Mouse (Mus musculus): ENCODE data around the gene Aanat.

DNA sequence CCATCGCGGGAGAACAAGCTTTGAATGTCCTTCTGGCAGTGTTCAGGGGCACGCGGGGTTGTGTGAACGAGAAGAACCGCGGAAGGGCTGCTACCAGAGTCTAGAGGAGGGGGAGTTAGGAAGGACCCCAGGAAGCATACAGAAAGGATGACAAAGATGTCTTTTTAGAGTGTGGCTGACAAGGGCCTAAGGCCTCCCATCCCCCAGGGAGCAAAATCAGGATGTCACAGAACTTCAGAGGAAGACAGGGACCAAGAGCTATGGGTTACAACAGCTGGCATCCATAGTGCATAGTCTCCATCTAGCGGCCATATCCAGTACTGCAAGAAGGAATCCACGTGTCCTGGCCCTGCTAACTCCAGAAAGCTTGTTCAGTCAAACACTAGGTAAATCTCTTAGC, 42.5 kb downstream of the Aanat start:
- TF ChIP-seq CTCF (IDR thresholded peaks at IDR 0.05; ENCODE audit: low read depth) (peak; percentile 99), EP300 (IDR thresholded peaks at IDR 0.05; ENCODE audit: low read depth) (no peak)

All from liver, postnatal 0 days (tissue).